Mouse (Mus musculus) spleen, adult 2 months (tissue): ENCODE data around the gene Lrrc9.

ENCODE experiments used
- CTCF ChIP-seq: fragments of 200-500 bp; IDR thresholded peaks from 2 replicates; pipeline ENCODE4 v1.5.1; 2011; ENCODE audit warnings: mild to moderate bottlenecking, inconsistent platforms; ENCODE audit not compliant: insufficient read depth, insufficient read length, insufficient replicate concordance; ENCODE audit errors: extremely low read depth
- POLR2A ChIP-seq: fragments of 200-500 bp; IDR thresholded peaks from 2 replicates; pipeline ENCODE4 v1.6.1; 2011; ENCODE audit warnings: low read depth, low read length, inconsistent platforms

DNA sequence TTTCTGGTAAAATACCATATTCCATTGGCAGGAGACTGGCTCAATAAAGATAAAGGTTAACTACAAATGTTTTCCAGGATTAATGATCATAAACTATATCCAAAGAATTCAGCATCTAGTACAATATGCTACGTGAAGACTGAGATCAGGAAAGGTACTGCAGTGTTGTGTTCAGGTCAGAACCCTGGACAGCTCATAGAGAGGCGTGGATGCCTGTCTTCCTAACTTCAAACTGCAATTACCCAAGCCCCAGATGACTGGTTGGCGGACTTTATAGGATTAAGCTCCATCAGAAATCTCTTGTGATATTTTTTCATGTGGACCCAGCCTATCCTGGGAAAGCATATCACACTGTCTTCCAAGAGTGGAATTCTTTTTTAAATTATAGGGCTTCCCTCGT, 19.0 kb upstream of the Lrrc9 start:
- TF ChIP-seq CTCF (no peak), POLR2A (no peak)
